Mouse (Mus musculus) lung, adult 2 months (tissue): ENCODE measurements around the gene Ctsw. TPM values are rescaled to one million over a fixed set of nuclear protein-coding genes. Genes with fewer than 3 reads are reported as not detected.

Experiments used
- DNase-seq: peaks from one replicate; pipeline ENCODE4 v3.0.0; 2022
- H3K4me1 ChIP-seq: fragments of 200-500 bp; 2 replicates; pipeline ENCODE4 v1.6.1; 2011; ENCODE audit warnings: low read length; ENCODE audit not compliant: control insufficient read depth, insufficient read depth
- H3K4me3 ChIP-seq: fragments of 200-500 bp; replicated peaks from 2 replicates; pipeline ENCODE3; 2011; ENCODE audit warnings: low read depth, mild to moderate bottlenecking, control low read depth, low read length; ENCODE audit errors: extremely low read depth
- CTCF ChIP-seq: fragments of 200-500 bp; IDR thresholded peaks from 2 replicates; pipeline ENCODE4 v1.5.1; 2011; ENCODE audit warnings: mild to moderate bottlenecking, low read length, control low read depth; ENCODE audit not compliant: insufficient read depth
- POLR2A ChIP-seq: fragments of 200-500 bp; IDR thresholded peaks from 2 replicates; pipeline ENCODE4 v1.6.1; 2011; ENCODE audit warnings: low read depth, mild to moderate bottlenecking, control low read depth, low read length, borderline replicate concordance; ENCODE audit errors: extremely low read depth
- WGBS: fragments of 180-500 bp; shearing (Covaris S2); methylation state at CpG from one replicate; pipeline ENCODE4 v1.1.7; 2018; 5-methylcytosine and 5-hydroxymethylcytosine counted together
- polyA plus RNA-seq: library from polyadenylated mRNA; depleted of rRNA; stranded (reverse); fragments of >200 nt; gene quantifications from 2 replicates; pipeline ENCODE4 v1.2.3, GENCODE M21; 2012

Gene Ctsw
- polyA plus RNA-seq, 1 experiment: 4.9 TPM

DNA sequence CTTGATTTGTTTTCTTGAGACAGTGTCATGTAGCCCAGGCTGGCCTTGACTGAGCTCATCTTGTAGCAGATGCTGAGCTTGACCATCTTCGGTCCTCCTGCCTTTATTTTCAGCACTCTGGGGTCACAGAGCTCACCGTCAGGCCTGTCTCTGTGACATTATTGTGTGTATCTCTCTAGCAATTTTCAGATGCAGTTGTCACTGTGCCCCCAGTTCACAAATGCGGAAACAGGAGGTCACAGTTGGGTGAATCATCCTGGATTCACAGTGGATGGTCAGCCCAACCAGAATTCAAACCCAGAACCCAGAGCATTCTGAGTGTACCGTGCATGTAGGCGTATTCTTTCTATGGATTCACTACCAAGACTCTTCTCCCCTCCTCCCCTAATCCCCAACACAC is 22.6 kb downstream of the Ctsw start:
- WGBS: 93% methylated on average over 5 of the region's 5 CpGs
- no peak for DNase-seq
- no peak for TF ChIP-seq CTCF
- no peak for TF ChIP-seq POLR2A
- Histone ChIP-seq H3K4me3 (no peak overlapping the region), H3K4me1 (peaks cover 8% of the 10 kb centered on the region)

DNA sequence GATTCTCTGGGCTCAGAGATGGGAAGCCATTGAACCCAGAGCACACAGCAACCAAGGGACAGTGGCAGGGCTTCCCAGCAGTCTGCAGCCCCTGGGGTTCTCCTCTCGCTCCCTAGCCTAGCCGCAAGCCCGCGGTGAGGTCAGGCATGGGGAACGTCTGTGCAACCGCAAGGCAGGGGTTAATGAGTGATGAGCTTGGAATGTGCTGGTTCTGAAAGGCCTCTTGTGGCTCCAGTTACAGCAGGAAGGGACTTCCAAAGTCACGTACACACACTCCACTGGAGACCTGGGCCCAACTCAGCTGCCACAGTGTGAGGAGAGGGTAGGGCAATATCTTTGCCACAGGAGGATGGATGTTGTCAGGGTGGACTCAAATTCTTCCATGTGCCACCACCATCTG is 23.4 kb downstream of the Ctsw start:
- WGBS: 50% methylated on average over 7 of the region's 7 CpGs
- Histone ChIP-seq H3K4me3 (no peak overlapping the region), H3K4me1 (peaks cover 8% of the 10 kb centered on the region)
- peak; percentile 1 for DNase-seq
- no peak for TF ChIP-seq CTCF
- TF ChIP-seq POLR2A: no peak

DNA sequence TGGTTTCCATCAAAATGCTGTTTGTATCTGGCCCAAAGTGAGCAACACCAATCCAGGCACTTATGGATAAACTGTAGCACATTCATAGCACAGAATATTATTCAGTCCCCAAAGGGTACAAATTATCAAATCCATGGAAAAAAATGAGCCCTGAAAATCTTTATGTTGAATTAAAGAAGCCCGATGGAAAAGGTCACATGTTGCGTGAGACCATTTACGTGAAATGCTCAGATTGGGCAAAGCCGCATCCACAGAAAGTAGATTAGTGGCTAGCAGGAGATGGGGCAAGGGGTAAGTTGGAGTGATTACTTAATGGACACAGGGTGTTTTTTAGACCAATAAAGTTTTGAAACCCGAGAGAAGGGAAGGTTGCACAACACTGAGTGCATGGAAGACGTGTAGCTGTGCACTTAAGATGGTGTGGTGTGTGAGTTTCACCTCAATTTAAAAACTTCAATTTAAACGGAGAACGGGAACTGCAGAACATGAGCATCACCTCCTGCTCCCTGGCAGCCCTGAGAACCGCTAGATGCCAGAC is 23.9 kb downstream of the Ctsw start:
- no peak for DNase-seq
- 53% methylated on average over 9 of the region's 9 CpGs for WGBS
- H3K4me3 ChIP-seq: no peak overlapping the region
- H3K4me1 ChIP-seq: peaks cover 8% of the 10 kb centered on the region
- no peak for TF ChIP-seq POLR2A
- no peak for TF ChIP-seq CTCF

DNA sequence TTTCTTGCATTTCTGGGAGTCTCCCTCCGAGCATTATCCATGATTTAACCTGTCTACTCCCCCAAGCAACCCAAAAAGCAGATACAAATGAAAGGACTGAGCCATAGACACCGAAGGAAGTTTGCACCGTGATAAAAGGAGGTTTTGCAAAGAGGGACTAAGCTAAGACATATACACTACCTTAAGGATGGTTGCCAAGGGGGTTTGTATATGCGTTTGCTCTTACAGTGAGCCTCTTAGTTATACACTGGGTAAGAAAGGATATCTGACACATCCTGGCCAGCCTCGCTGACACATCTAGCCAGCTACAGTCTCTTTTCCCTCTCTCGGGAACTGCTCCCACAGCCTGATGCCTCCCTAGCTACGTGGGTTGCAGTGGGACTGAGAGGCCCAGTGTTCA is 34.4 kb downstream of the Ctsw start:
- TF ChIP-seq CTCF: no peak
- no peak for TF ChIP-seq POLR2A
- Histone ChIP-seq H3K4me1 (peaks cover 17% of the 10 kb centered on the region), H3K4me3 (no peak overlapping the region)
- WGBS: 47% methylated on average over 7 of the region's 7 CpGs
- no peak for DNase-seq

DNA sequence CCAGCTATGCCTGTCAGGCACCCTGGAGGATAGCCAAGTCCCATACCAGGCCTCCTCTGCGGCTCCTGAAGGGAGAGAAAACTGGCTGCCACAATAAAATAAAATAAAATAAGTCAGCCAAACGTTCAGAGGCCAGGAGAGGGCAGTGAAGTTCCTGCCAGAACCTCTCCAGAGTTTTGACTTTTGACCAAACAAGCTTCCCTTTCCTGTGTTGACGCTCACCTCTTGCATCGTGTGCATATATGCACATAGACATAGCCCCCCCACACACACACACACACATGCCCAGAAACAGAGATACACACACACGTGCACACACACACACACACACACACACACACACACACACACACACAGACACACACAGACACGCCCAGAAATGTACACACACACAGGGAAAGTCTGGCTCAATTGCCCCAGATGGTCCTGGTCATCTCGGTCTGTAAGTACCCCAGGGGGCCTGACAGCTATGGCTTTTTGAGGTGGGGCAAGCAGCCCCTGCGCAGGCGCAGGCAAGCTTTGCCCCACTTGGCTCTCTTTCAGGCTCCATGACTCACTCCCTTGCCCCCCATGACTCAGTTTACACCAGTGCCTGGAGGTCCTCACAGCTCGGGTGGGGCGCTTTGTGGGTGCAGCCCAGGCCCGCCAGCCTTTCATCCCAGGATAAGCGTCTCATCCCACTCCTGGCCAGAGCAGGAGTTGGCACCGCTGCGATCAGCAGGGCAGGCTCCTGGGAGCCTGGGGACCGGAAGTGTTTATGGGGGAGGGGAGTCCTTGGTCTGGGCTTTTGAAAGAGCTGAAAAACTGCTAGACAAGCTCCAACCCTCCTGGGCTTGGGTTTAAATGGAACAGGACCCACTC is 35.1 kb downstream of the Ctsw start:
- Histone ChIP-seq H3K4me1 (peaks cover 17% of the 10 kb centered on the region), H3K4me3 (peak overlapping the region; percentile 45)
- WGBS: 1% methylated on average over 16 of the region's 16 CpGs
- peak; percentile 36 for DNase-seq
- TF ChIP-seq CTCF (peak; percentile 43), POLR2A (no peak; the same call in 1 of the 2 replicates)

DNA sequence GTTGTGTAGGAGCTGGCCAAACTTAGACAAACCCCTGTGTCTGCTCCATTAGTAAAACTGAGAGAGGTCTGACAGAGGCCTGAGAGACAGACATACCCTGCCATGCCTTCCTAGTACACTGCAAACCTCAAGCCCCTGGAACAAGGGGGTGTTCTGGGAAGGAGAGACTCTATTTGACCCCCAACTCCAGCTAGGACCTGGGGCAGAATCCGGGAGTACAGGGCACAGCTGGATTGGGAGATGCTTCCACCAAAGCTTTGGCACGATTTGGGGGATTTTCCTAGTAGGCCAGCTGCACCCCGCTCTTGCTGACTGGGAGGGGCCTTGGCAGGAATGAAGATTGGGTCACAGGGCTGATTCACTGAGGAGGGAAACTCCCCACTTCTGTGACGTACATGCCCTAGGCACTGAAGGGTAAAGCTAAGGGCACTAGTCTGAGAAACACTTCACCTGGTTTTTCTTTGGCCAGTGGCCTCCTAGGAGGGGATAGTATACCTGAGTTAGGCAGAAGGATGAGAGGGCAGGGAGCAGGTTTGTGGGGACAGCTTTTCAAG is 36.3 kb downstream of the Ctsw start:
- WGBS: 49% methylated on average over 4 of the region's 4 CpGs
- no peak for DNase-seq
- TF ChIP-seq POLR2A: no peak
- TF ChIP-seq CTCF: no peak
- Histone ChIP-seq H3K4me3 (no peak overlapping the region), H3K4me1 (peaks cover 17% of the 10 kb centered on the region)

DNA sequence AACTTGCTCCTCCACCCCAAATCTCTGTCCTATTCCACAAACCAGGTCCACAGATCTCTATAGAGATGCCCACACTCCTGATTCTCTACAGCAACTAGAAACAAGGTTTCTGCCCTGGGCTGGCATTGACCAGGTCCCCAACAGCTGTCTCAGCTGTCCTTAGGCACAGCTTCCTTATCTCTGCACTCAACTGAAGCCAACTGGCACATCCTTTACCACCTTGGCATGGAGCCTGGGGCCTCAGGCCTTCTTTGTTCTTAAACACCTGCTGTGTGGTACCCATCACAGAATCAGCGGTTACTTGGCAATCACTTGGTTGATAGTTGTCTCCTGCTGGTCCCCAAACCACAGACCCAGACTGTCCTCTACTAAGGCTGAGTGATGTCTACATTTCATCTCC is 37.9 kb downstream of the Ctsw start:
- no peak for TF ChIP-seq CTCF
- no peak for TF ChIP-seq POLR2A
- Histone ChIP-seq H3K4me1 (peaks cover 27% of the 10 kb centered on the region), H3K4me3 (no peak overlapping the region)
- DNase-seq: no peak
- 59% methylated on average over 1 of the region's 1 CpGs for WGBS

DNA sequence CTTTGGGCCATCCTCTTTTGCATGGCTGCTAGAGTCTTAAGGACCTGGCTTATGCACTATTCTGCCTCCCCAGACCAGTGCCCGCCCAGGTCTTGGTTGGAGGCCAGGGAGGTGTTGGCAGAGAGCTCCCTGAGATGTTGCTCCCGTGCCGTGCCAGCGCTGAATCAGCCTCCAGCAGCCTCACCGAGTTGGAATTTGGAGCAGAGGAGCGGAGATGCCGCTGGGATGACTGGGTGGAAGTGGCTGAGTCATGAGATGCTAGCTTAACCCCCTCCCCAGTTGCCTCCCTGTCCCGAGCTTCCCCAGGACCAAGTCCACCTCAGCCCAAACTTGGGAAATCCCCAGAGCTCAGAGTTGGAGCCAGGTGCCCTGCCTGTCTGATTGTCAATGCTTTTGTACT is 38.5 kb downstream of the Ctsw start:
- TF ChIP-seq CTCF (no peak), POLR2A (no peak)
- H3K4me3 ChIP-seq: no peak overlapping the region
- H3K4me1 ChIP-seq: peaks cover 27% of the 10 kb centered on the region
- WGBS: 32% methylated on average over 8 of the region's 8 CpGs
- no peak for DNase-seq

DNA sequence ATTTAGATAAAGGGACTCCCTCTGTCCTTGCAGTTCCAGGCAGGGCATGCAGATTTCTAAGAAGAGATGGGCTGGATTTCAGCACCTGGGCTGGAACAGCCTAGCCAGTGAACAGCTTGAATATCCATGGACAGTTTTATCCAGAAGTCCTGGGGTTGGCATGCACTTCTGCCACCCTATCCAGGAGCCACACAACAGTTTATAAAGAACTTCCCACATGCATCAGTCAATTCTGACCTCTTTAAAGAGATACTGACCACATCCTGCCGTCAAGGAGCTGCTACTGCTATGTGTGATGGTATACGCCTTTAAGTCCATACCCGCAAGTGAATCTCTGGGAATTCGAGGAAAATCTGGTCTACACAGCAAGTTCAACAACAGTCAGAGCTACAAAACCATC is 39.1 kb downstream of the Ctsw start:
- Histone ChIP-seq H3K4me1 (peaks cover 27% of the 10 kb centered on the region), H3K4me3 (no peak overlapping the region)
- 54% methylated on average over 4 of the region's 4 CpGs for WGBS
- TF ChIP-seq POLR2A: no peak
- no peak for TF ChIP-seq CTCF
- no peak for DNase-seq

DNA sequence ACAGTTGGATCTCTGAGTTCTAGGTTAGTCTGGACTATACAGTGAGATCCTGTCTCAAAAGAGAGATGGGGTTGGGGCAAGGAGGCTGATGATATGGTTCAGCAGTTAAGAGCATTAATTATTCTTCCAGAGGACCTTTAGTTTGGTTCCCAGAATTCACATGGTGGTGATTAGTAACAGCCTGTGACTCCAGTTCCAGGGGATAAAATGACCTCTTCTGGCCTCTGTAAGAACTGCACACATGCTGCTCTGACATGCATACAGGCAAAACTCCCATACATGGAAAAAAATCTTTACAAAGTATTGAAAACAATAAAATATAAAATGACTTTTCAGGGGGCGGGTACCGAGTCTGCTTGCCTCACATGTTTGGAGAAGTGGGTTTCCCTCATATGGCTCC is 40.2 kb downstream of the Ctsw start:
- H3K4me1 ChIP-seq: peaks cover 22% of the 10 kb centered on the region
- DNase-seq: no peak
- 78% methylated on average over 2 of the region's 2 CpGs for WGBS
- no peak overlapping the region for H3K4me3 ChIP-seq
- TF ChIP-seq CTCF (no peak), POLR2A (no peak)

DNA sequence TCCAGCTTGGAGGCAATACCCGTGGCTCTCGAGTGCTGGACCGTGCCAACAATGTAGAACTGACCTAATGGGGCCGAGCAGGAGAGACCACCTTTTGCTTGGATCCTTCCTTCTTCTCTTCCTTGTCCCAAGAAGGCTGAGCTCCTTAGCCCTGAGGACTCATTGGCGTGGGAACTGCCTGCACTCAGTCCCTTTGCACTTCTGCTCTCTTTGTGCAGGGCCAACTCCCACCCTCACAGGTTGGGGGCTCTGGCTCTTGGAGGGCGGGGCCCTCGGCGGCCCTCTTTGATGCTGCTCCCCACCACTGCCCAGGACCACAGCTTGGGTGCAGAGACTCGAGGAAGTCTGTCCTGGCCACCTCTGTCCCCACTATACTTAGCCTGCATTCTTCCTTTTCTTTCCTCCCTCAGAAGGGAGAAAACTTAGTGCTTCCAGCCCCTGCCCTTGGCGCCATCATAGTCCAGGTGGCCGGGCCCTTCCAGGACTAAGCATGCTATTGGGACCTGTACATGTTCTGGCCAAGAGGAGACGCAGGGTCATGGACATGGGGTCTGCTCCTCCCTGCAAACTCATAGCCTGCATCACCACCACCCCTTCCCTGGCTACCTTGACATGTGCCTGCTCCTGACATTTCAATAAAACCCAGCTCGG is 41.5 kb downstream of the Ctsw start:
- DNase-seq: no peak
- no peak for TF ChIP-seq POLR2A
- TF ChIP-seq CTCF: no peak
- H3K4me3 ChIP-seq: no peak overlapping the region
- WGBS: 87% methylated on average over 13 of the region's 13 CpGs
- H3K4me1 ChIP-seq: peaks cover 17% of the 10 kb centered on the region
